Mouse (Mus musculus): ENCODE data around the gene Rflna. TPM values are rescaled to one million over a fixed set of nuclear protein-coding genes. Genes with fewer than 3 reads are reported as not detected.

The Rflna gene
- total and polyA plus RNA-seq, 3 experiments = 0.17 to 0.46 TPM; not detected in 1

GRCm38 (mm10) chr5:125040128-125040584 lies 37.1 kb downstream of the Rflna start:
- H3K79me2 ChIP-seq (replicated peaks; ENCODE audit: control insufficient read depth, extremely low read depth, insufficient read depth, poor library complexity, severe bottlenecking) = no peaks in the 10 kb centered on the region
- no peak overlapping the region for H3K27ac ChIP-seq (ENCODE audit: insufficient read depth, low read depth)
- dilution Hi-C loops (cut with MboI; ENCODE audit: extremely low pct_ligation_motif_present, extremely low pct_unique_long_range_greater_than_20kb, low sequenced_read_pairs) (no loop called here), in situ Hi-C loops (cut with MboI; ENCODE audit: low pct_ligation_motif_present, low pct_unique_long_range_greater_than_20kb, low sequenced_read_pairs) (no loop called here)
- H3K4me2 ChIP-seq (ENCODE audit: insufficient read depth, low read depth, poor library complexity, severe bottlenecking) = no peak overlapping the region
- no peak overlapping the region for H3K9ac ChIP-seq (ENCODE audit: insufficient read depth, low read depth)
- peak; percentile 79 for DNase-seq (ENCODE audit: extremely low read depth)
- H3K4me3 ChIP-seq (replicated peaks in 1 of 3; ENCODE audit: low read depth in 2 of 3, low read length in 2 of 3, poor library complexity in 1 of 3) = peak overlapping the region in 1 of 3 experiments; percentile 1
- no peaks in the 10 kb centered on the region for H3K27me3 ChIP-seq (replicated peaks)
- peaks cover 49 to 96% of the 10 kb centered on the region in 2 experiments for H3K36me3 ChIP-seq (replicated peaks in 1 of 2; ENCODE audit: control insufficient read depth in 1 of 2, insufficient read depth in 1 of 2, low read length in 1 of 2)
- peaks cover 25 to 64% of the 10 kb centered on the region in 2 experiments for H3K4me1 ChIP-seq (ENCODE audit: control insufficient read depth in 1 of 2, insufficient read depth in 2 of 2)
- TF ChIP-seq TCF12 (IDR thresholded peaks at IDR 0.05; ENCODE audit: low read depth, low read length) = peak; percentile 91
- TF ChIP-seq MAFK (IDR thresholded peaks at IDR 0.05; ENCODE audit: insufficient replicate concordance, low read length) = no peak
- no peak for TF ChIP-seq GABPA (IDR thresholded peaks at IDR 0.05; ENCODE audit: insufficient replicate concordance, low read depth, low read length)
- no peak for TF ChIP-seq ZNF384 (IDR thresholded peaks at IDR 0.05; ENCODE audit: low read depth, low read length)
- no peak for TF ChIP-seq CTCF (conservative IDR thresholded peaks at IDR 0.05 in 1 of 2, IDR thresholded peaks at IDR 0.05 in 1 of 2; ENCODE audit: low read depth in 2 of 2, low read length in 2 of 2)
- no peak for TF ChIP-seq JUN (IDR thresholded peaks at IDR 0.05; ENCODE audit: insufficient read depth, low read depth, low read length)
- peak; percentile 26; the same call in 1 of the 2 replicates for TF ChIP-seq USF2 (conservative IDR thresholded peaks at IDR 0.05; ENCODE audit: low read depth, low read length)
- TF ChIP-seq NELFE (IDR thresholded peaks at IDR 0.05; ENCODE audit: low read depth, low read length) = no peak
- TF ChIP-seq PAX5 (IDR thresholded peaks at IDR 0.05; ENCODE audit: low read length) = no peak
- TF ChIP-seq SIN3A (IDR thresholded peaks at IDR 0.05; ENCODE audit: low read length) = no peak
- no peak for TF ChIP-seq MAZ (IDR thresholded peaks at IDR 0.05; ENCODE audit: low read depth, low read length)
- no peak for TF ChIP-seq RCOR1 (conservative IDR thresholded peaks at IDR 0.05; ENCODE audit: low read depth, low read length)
- no peak for TF ChIP-seq ZMIZ1 (IDR thresholded peaks at IDR 0.05; ENCODE audit: low read depth, low read length)
- no peak for TF ChIP-seq TBP (conservative IDR thresholded peaks at IDR 0.05; ENCODE audit: low read depth, low read length)
- no peak for TF ChIP-seq E2F4 (IDR thresholded peaks at IDR 0.05; ENCODE audit: insufficient replicate concordance, low read depth, low read length)
- peak; percentile 47; the same call in 1 of the 2 replicates for TF ChIP-seq CHD2 (IDR thresholded peaks at IDR 0.05; ENCODE audit: low read length)
- TF ChIP-seq JUND (conservative IDR thresholded peaks at IDR 0.05; ENCODE audit: low read depth, low read length) = no peak
- peak; percentile 68; the same call in 1 of the 2 replicates for TF ChIP-seq MEF2A (IDR thresholded peaks at IDR 0.05; ENCODE audit: borderline replicate concordance, low read depth, low read length)
- peak; percentile 84 for TF ChIP-seq EP300 (IDR thresholded peaks at IDR 0.05; ENCODE audit: low read length)
- peak; percentile 67 for TF ChIP-seq ETS1 (conservative IDR thresholded peaks at IDR 0.05; ENCODE audit: low read depth, low read length)
- TF ChIP-seq POLR2A (IDR thresholded peaks at IDR 0.05; ENCODE audit: low read depth, low read length) = no peak
- peak; percentile 47 for TF ChIP-seq ELF1 (IDR thresholded peaks at IDR 0.05; ENCODE audit: low read depth, low read length)
- no peak for TF ChIP-seq CHD1 (IDR thresholded peaks at IDR 0.05; ENCODE audit: low read depth, low read length)
- no peak for TF ChIP-seq SMC3 (IDR thresholded peaks at IDR 0.05; ENCODE audit: low read depth, low read length)
- peak; percentile 42; the same call in 1 of the 2 replicates for TF ChIP-seq IRF4 (IDR thresholded peaks at IDR 0.05; ENCODE audit: low read depth, low read length)
- TF ChIP-seq ZC3H11A (IDR thresholded peaks at IDR 0.05; ENCODE audit: low read depth, low read length) = no peak
- no peak for TF ChIP-seq MYC (IDR thresholded peaks at IDR 0.05; ENCODE audit: low read depth, low read length)
- TF ChIP-seq NRF1 (IDR thresholded peaks at IDR 0.05; ENCODE audit: low read depth, low read length) = no peak
- peak; percentile 50; the same call in 1 of the 2 replicates for TF ChIP-seq MXI1 (IDR thresholded peaks at IDR 0.05; ENCODE audit: low read depth, low read length)
- TF ChIP-seq UBTF (IDR thresholded peaks at IDR 0.05; ENCODE audit: low read depth, low read length) = peak; percentile 69; the same call in 1 of the 2 replicates
- peak; percentile 74; the same call in 1 of the 2 replicates for TF ChIP-seq KAT2A (IDR thresholded peaks at IDR 0.05; ENCODE audit: insufficient replicate concordance, low read length)
- peak; percentile 53 for TF ChIP-seq USF1 (IDR thresholded peaks at IDR 0.05; ENCODE audit: low read depth, low read length)
- TF ChIP-seq HCFC1 (IDR thresholded peaks at IDR 0.05; ENCODE audit: low read depth, low read length) = no peak
- no peak for TF ChIP-seq RAD21 (IDR thresholded peaks at IDR 0.05; ENCODE audit: low read depth, low read length)
- TF ChIP-seq BHLHE40 (IDR thresholded peaks at IDR 0.05; ENCODE audit: low read depth, low read length) = peak; percentile 94
- TF ChIP-seq POLR2AphosphoS2 (IDR thresholded peaks at IDR 0.05; ENCODE audit: low read depth, low read length) = no peak
- no peak for TF ChIP-seq ZKSCAN1 (IDR thresholded peaks at IDR 0.05; ENCODE audit: borderline replicate concordance, low read depth, low read length)
- TF ChIP-seq MAX (IDR thresholded peaks at IDR 0.05; ENCODE audit: low read length) = peak; percentile 72
- no peaks in the 10 kb centered on the region for H3K9me3 ChIP-seq (replicated peaks; ENCODE audit: low read length)
